Mouse (Mus musculus): ENCODE measurements around the gene Noxo1.
"Not testable (repeated sequence)": the region's sequence is repeated elsewhere in the genome, so short reads cannot be mapped to it uniquely, and the experiment has no call there.

Noxo1 gene

GRCm38 (mm10) chr17:24676877-24677276 lies 19.2 kb upstream of the Noxo1 start:
- DNase-seq (ENCODE audit: low read depth, low spot score), result no peak

GRCm38 (mm10) chr17:24677500-24678080 lies 18.4 kb upstream of the Noxo1 start:
- DNase-seq (ENCODE audit: low read depth, low spot score), result no peak

GRCm38 (mm10) chr17:24686514-24686913 lies 9.5 kb upstream of the Noxo1 start:
- no peak for DNase-seq (ENCODE audit: low read depth, low spot score)

GRCm38 (mm10) chr17:24687146-24687595 lies 8.9 kb upstream of the Noxo1 start:
- DNase-seq (ENCODE audit: low read depth, low spot score), result no peak

GRCm38 (mm10) chr17:24687599-24687998 lies 8.4 kb upstream of the Noxo1 start:
- no peak for DNase-seq (ENCODE audit: low read depth, low spot score)

- no peak for DNase-seq (ENCODE audit: low read depth, low spot score)
Measured at GRCm38 (mm10) chr17:24689251-24690081, 6.6 kb upstream of the Noxo1 start, which contains the start of gene Syngr3. Syngr3 (minus strand) TSS chr17:24689955.

- no peak for DNase-seq (ENCODE audit: low read depth, low spot score)
Measured at GRCm38 (mm10) chr17:24692385-24692784, 3.6 kb upstream of the Noxo1 start.

GRCm38 (mm10) chr17:24695326-24696010 lies 566 bp upstream of the Noxo1 start:
- DNase-seq (ENCODE audit: low read depth, low spot score), result no peak

GRCm38 (mm10) chr17:24697985-24698384 lies 2.0 kb downstream of the Noxo1 start:
- no peak for DNase-seq (ENCODE audit: low read depth, low spot score)

GRCm38 (mm10) chr17:24698715-24699114 lies 2.7 kb downstream of the Noxo1 start:
- DNase-seq (ENCODE audit: low read depth, low spot score), result no peak

- no peak for DNase-seq (ENCODE audit: low read depth, low spot score)
Measured at GRCm38 (mm10) chr17:24699473-24699872, 3.4 kb downstream of the Noxo1 start.

GRCm38 (mm10) chr17:24701251-24701650 lies 5.2 kb downstream of the Noxo1 start:
- DNase-seq (ENCODE audit: low read depth, low spot score), result no peak

GRCm38 (mm10) chr17:24705821-24706220 lies 9.8 kb downstream of the Noxo1 start:
- no peak for DNase-seq (ENCODE audit: low read depth, low spot score)

- DNase-seq (ENCODE audit: low read depth, low spot score), result peak; percentile 90
Measured at GRCm38 (mm10) chr17:24706982-24707800, 11.2 kb downstream of the Noxo1 start, which contains the start of gene Tbl3. Tbl3 (minus strand) TSS chr17:24707660.

GRCm38 (mm10) chr17:24707801-24708425 lies 11.9 kb downstream of the Noxo1 start:
- no peak for DNase-seq (ENCODE audit: low read depth, low spot score)

GRCm38 (mm10) chr17:24708646-24709045 lies 12.6 kb downstream of the Noxo1 start:
- DNase-seq (ENCODE audit: low read depth, low spot score), result no peak

- DNase-seq (ENCODE audit: low read depth, low spot score), result no peak
Measured at GRCm38 (mm10) chr17:24715556-24715955, 19.5 kb downstream of the Noxo1 start.

GRCm38 (mm10) chr17:24716166-24716682 lies 20.2 kb downstream of the Noxo1 start:
- no peak for DNase-seq (ENCODE audit: low read depth, low spot score)

GRCm38 (mm10) chr17:24717943-24718342 lies 21.9 kb downstream of the Noxo1 start, which contains the start of the genes Rnf151 and Rps2:
Rnf151 (minus strand) TSS chr17:24718063.
Rps2 (plus strand) TSS chr17:24718116.
- DNase-seq (ENCODE audit: low read depth, low spot score), result no peak

- DNase-seq (ENCODE audit: low read depth, low spot score), result not testable (repeated sequence)
Measured at GRCm38 (mm10) chr17:24718938-24719337, 22.9 kb downstream of the Noxo1 start.

Data from retina, postnatal 7 days (tissue).